Mouse (Mus musculus) left cerebral cortex, adult 9 months (tissue): ENCODE measurements around the gene Ablim1.

Source experiments
- DNase-seq, 2 experiments: peaks; one replicate each; pipeline ENCODE4 v3.0.0; 2022; ENCODE audit warnings: low spot score in 2 of 2

Ablim1 gene

GRCm38 (mm10) chr19:57103360-57103958 is 211.3 kb downstream of the Ablim1 start:
- no peak for DNase-seq

GRCm38 (mm10) chr19:57101986-57102385 is 212.7 kb downstream of the Ablim1 start:
- no peak for DNase-seq

- no peak for DNase-seq
These were observed 213.8 kb downstream of the Ablim1 start for GRCm38 (mm10) chr19:57100753-57101446.

- no peak for DNase-seq
These were observed 214.7 kb downstream of the Ablim1 start for GRCm38 (mm10) chr19:57099986-57100385.

- no peak for DNase-seq
These were observed 215.7 kb downstream of the Ablim1 start for GRCm38 (mm10) chr19:57099094-57099357.

GRCm38 (mm10) chr19:57098241-57099093 is 216.3 kb downstream of the Ablim1 start:
- peak; percentile 56 to 79 for DNase-seq

GRCm38 (mm10) chr19:57095340-57095739 is 219.4 kb downstream of the Ablim1 start:
- DNase-seq: no peak

- DNase-seq: no peak
These were observed 221.1 kb downstream of the Ablim1 start for GRCm38 (mm10) chr19:57093698-57094004.

- DNase-seq: no peak
These were observed 221.6 kb downstream of the Ablim1 start for GRCm38 (mm10) chr19:57092958-57093697.

- DNase-seq: no peak
These were observed 223.4 kb downstream of the Ablim1 start for GRCm38 (mm10) chr19:57091278-57091677.

GRCm38 (mm10) chr19:57088804-57089369 is 225.8 kb downstream of the Ablim1 start:
- no peak for DNase-seq

- no peak for DNase-seq
These were observed 230.1 kb downstream of the Ablim1 start for GRCm38 (mm10) chr19:57084520-57085166.

GRCm38 (mm10) chr19:57083887-57084286 is 230.8 kb downstream of the Ablim1 start:
- no peak for DNase-seq

GRCm38 (mm10) chr19:57083183-57083555 is 231.6 kb downstream of the Ablim1 start:
- no peak for DNase-seq

GRCm38 (mm10) chr19:57082454-57083182 is 232.1 kb downstream of the Ablim1 start:
- peak in 1 of 2 experiments; percentile 52 for DNase-seq

GRCm38 (mm10) chr19:57081536-57081935 is 233.2 kb downstream of the Ablim1 start:
- no peak for DNase-seq

- no peak for DNase-seq
These were observed 235.1 kb downstream of the Ablim1 start for GRCm38 (mm10) chr19:57079606-57079981.

- DNase-seq: no peak
These were observed 235.7 kb downstream of the Ablim1 start for GRCm38 (mm10) chr19:57078867-57079605.

- no peak for DNase-seq
These were observed 236.7 kb downstream of the Ablim1 start for GRCm38 (mm10) chr19:57077826-57078699.
